Mouse (Mus musculus): ENCODE measurements around the gene Myh7. TPM values are rescaled to one million over a fixed set of nuclear protein-coding genes. Genes with fewer than 3 reads are reported as not detected.
"Not testable (repeated sequence)": the region's sequence is repeated elsewhere in the genome, so short reads cannot be mapped to it uniquely, and the experiment has no call there.

The Myh7 gene
- total RNA-seq, 2 experiments from 2014 or later = 4.4 to 7.4 TPM

DNA sequence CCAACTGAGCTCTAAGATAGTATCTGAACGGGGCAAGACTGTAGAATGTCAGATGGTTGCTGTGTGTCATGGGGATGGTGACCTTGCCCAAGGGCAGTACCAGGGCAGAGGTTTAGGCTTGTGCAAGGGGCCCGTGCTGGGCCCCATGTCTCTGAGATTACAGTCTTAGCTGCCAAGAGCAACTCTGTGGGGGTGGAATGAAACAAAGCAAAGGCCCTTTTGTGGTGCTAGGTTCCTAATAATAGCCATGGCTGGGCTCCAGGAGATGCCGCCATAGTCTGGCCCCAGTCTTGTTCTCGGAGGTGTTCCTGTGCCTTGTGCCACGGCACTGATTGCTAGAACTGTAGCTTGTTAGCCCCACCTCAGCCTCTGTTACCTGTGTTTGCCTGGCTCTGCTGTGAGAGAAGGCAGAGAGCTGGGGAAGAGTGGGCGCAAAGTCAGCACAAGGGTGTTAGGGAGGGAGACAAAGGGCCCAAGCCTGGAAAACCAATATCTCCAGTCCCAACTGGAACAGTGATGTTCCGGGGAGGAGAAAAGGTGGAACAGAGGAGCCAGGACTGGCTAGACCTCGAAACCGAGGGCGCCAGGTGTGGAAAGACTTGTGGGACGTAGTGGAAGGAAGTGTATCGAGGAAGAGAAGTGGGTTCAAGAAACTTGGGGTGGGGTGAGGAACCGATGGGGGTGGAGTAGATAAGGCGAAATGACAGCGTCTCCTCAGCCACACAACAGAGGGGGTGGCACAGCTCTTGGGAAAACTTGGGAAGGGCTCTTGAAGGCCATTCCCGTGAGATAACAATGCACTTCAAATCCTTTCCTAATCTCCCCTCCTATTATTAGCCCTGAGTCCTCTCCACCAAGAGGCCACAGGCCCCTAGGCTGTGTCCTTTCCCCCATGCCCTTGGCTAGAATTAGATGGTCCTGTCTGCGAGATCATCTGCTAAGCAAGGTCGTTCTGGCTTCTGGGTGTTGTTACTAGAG, 9.7 kb upstream of the Myh7 start:
- no peak for DNase-seq (ENCODE audit: low spot score in 2 of 2)

DNA sequence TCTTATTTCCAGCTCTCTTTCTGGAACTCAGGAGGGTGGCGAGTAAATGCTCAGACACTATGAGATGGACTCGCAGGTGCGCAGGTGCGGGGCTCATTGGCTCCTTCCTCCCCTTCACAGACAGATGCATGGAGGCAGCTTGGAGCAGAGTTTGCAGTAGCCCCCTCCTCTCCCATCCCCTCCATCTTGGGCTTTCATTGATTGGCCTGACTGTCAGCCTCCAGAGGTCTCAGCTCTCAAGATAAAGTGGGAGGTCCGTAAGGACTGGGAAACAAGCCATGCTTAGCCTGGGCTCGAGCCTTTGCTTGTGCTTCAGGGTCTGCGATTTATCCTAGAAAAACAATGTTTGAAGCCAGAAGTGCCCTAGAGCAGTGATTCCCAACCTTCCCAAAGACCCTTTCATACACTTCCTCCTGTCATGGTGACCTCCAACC, 8.3 kb upstream of the Myh7 start:
- DNase-seq (ENCODE audit: low spot score in 2 of 2) = no peak

DNA sequence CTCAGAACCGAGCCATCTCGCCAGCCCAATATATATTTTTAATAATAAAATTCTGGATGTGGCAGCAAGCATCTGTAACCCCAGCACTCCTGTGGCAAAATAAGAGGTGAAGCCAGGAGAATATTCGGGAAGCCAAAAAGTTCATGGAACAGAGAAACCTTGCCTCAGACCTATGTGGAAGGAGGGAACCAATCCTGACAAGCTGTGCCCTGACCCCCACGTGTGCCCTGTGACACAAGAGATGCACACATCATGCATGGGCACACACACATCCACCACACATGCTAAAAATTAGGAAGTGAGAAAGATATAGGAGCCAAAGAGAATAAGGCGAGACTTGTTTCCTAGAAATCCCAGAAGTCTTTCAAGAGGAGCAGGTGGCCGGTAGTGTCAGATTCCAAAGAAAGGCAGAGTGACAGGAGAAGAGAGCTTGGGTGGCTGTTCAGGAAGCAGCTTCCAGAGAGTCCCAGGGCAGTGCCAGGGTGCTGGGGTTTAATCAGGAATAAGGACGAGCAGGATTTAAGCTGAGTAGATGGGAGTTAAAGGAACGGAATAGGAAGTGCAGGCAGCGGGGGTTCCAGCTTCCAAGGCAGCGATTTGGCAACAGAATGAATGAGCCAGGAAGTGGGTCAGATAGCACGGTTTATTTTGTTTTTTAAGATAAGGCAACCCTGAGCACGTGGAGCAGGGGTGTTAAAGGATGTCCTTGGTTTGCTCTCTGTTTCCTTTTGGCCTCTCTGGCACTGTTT, 7.7 kb upstream of the Myh7 start:
- DNase-seq (ENCODE audit: low spot score in 2 of 2) = no peak

DNA sequence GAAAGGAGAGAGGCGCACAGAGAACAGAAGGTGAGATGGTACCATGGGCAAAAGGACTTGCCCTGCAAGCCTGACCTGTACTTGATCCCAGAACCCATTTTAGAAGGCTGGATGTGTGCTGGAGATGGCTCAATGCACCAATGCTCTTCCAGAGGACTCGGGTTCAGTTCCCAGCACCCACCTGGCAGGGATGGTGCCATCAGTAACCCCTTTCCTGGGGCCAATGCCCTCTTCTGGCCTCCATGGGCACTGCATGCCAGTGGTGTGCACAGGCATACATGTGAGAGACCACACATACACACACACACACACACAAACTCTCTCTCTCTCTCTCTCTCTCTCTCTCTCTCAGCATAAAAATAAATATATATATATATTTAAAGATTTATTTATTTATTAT, 7.0 kb upstream of the Myh7 start:
- no peak for DNase-seq (ENCODE audit: low spot score in 2 of 2)

DNA sequence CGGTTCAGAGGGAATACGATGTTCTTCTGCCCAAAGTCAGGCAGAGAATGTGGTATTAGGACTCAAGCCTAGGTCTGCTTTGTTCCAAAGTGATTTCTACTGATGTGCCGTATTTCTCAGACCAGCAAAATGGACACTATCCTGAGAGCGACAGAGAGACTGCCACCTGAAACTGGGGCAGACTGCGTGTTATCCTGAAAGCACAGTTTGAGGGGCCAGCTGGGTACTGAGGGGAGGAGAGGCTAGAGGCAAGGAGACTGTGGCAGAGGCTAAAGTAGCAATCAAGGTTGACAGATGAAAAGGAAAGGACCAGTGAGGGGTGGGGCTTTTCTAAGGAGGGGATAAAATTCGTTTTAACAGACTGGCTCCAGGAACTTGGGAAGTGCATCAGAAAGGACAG, 6.4 kb upstream of the Myh7 start:
- no peak for DNase-seq (ENCODE audit: low spot score in 2 of 2)

DNA sequence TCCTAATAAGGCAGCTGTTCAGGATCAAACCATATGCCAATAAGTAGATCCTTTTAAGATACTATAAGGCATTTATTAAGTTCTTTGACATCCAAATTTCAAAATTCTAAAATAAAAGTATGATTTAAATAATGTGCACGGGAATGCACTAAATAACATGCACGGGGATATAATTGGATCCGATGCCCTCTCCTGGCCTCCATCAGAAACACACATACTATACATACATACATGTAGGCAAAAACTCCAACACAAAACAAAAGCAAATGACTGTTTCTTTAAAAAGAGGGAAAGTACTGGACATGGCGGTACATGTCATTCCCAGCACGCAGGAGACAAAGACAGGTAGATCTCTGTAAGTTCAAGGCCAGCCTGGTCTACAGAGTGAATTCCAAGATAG, 5.4 kb upstream of the Myh7 start:
- DNase-seq (ENCODE audit: low spot score in 2 of 2) = not testable (repeated sequence)

DNA sequence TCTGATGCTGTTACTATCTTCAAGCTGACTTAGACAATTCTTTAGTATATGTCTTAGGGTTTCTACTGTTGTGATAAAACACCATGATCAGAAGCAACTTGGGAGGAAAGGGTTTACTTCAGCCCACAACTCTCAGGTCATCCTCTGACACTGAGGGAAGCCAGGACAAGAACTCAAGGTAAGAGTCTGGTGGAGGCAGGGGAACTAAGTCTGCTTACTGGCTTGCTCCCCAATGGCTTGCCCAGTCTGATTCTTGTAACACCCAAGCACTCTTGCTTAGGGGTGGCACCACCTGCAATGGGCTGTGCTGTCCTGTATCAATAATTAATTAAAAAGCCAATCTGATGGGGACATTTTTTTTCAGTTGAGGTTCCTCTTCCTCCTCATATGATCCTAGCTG, 4.3 kb upstream of the Myh7 start:
- no peak for DNase-seq (ENCODE audit: low spot score in 2 of 2)

DNA sequence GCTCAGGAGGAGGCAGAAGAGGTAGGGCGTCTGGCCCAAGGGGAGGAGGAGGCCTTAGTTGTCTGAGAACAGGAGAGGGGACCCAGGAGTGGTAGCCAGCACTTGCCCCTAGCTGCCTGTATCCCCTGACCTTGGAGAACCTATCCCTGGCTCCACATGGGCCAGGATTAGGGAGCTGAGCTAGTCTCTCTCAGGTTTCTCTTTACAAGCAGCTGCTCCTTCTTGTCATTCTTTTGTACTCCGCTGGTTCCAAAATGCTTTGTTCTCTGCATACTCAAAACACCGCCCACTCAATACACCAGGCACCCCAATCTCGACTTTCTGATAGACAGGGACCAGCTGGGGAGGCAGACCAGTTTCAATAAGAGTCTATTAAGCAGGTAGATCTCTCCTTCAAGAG, 2.9 kb upstream of the Myh7 start:
- no peak for DNase-seq (ENCODE audit: low spot score in 2 of 2)

DNA sequence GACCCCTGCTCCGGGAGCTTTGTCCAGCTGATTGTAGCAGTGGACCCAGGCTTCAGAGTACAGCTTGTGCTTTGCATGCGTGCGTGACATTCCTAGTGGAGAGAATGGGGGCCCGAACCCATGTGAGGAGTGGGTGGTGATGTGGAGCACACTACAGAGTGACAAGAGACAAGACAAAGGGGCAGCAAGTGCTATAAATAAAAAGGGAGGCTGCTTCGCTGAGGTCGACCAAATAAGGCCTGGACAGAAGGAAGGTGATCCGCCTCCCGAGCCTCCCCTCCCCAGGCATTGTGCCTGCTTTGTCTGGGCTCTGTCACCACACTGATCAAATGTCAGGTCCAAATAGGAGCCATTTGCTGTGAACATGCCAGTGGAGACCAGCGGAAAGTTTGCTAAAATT, 2.4 kb upstream of the Myh7 start:
- no peak for DNase-seq (ENCODE audit: low spot score in 2 of 2)

DNA sequence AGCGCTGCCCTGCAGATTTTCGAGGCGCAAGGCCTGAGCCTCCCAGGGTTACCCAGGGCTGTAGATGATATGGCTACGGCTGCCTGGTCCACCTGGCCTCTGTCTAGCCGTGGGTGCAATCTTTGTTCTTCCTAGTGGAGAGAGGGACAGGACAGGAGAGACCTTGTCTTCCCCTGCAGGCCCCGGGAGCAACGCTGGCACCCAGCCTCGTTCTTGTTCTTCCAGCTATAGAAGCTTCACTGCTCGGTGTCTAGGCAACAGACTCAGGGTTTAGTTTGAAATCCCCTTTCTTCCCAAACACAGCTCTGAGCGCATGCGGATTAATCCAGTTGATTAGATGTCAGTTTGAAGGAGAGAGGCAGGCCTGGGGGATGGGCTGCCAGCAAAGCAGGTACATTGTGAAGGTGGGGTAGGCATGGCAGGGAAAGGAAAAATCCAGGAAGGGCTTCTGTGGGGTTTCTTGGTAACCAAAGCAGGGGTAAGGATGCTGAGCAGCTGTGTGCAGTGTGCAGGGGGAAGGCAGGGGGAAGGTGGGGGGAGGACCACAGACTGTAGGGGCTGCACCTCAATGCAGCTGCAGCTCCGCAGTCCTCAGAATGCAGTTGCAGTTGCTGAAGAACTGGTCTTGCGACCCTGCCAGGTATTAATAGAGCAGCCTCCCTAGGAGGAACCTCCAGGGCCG, 1.2 kb upstream of the Myh7 start:
- peak; percentile 58 to 68 for DNase-seq (ENCODE audit: low spot score in 2 of 2)

DNA sequence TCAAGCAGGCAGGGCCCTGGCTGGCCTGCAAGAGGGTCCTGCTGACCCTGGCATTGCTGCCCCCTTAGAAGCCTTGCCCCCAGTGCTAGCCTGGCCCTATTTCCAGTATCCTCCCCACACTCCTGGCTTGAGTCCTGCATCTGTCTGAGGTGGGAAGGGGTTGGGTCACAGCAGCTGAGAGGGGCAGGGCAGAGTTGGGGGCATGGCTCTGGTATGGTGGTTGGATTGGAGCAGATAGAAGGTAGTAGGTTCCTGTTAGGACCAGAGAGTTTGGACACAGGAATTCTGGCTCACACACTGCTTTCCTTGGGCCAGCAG, 402 bp upstream of the Myh7 start:
- no peak for DNase-seq (ENCODE audit: low spot score in 2 of 2)

DNA sequence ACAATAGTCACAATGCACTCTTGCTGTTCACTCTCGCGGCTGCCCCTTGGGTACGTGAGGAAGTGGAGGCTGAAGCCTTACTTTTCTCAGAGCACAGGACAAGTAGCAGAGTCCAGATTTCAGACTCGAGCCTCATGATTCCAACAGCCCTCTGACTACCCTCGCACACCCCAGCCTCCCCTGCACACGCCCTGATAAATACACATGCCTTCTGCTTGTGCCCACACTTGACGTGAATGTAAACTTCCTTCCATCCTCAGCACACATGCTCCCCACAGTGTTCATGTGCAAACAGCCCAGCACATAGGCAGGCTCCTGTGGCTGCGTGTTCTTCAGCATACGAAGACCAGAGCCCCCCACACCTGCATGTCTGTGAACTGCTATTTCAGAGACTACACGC, 790 bp downstream of the Myh7 start:
- no peak for DNase-seq (ENCODE audit: low spot score in 2 of 2)

DNA sequence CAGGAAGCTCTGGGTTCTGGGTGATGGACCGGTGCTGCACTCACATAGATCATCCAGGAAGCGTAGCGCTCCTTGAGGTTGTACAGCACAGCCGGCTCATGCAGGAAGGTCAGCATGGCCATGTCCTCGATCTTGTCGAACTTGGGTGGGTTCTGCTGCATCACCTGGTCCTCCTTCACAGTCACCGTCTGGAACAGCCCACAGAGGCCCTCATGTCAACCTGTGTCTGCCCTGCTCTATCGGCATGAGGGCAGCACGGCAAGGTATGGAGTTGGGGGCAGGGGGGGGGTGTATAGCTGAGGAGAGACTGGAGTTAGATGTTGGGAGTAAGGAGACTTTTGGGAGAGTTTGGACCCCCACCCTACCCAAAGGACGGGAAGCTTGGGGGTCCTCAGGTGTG, 2.2 kb downstream of the Myh7 start:
- no peak for DNase-seq (ENCODE audit: low spot score in 2 of 2)

DNA sequence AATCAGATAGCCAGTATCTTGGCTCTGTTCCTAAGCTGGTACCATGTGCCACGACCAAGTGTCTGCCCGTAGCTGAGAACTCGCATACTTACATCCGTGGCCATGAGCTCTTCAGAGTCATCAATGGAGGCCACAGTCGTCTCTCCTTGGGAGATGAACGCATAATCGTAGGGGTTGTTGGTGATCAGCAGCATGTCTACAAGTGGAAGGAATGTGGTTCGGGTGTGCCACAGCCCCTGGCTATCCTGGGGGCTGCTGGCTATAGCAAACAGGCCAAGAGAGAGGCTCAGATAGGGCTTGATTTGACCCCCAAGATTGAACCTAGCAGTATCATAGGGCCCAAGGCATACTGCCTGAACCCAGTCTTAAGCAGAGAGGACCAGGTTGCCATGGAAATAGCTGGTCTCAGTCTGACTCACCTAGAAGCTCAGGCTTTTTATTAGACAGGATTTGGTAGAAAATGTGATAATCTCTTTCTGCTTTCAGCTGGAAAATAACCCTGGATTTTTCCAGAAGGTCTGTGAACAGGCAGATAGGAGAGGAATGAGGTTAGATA, 4.5 kb downstream of the Myh7 start:
- no peak for DNase-seq (ENCODE audit: low spot score in 2 of 2)

DNA sequence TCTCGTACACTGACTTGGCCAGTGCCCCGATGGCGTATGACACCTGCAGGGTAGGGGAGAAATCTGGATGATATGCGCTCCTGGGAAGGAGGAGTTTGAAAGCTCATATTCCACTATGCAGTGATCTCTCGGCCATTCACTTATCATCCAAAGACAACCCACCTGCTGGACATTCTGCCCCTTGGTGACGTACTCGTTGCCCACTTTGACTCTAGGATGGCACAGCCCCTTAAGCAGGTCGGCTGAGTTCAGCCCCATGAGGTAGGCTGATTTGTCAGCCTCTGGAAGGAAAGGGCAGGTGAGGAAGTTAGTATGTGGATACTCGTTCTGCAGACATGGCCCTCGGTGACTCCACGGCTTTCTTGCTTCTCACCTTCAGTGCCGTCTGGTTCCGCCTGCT, 5.5 kb downstream of the Myh7 start:
- DNase-seq (ENCODE audit: low spot score in 2 of 2) = no peak

DNA sequence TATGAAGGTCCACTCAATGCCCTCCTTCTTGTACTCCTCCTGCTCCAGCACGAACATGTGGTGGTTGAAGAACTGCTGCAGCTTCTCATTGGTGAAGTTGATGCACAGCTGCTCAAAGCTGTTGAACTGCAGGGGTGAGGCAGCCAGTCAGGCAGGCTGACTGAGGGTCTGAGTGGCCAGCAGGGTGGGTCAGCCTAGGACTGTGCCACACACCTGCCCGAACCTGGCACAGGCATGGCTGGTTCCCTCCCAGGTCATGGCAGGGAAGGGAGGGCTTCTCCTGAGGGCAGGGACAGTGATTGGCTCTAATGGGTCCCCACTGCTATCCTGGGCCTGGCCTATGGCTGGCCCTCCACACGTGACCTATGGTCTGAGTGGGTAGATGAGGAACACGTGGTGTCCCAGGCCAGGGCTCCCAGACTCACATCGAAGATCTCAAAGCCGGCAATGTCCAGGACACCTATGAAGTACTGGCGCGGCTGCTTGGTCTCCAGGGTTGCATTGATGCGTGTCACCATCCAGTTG, 6.0 kb downstream of the Myh7 start:
- DNase-seq (ENCODE audit: low spot score in 2 of 2) = not testable (repeated sequence)

DNA sequence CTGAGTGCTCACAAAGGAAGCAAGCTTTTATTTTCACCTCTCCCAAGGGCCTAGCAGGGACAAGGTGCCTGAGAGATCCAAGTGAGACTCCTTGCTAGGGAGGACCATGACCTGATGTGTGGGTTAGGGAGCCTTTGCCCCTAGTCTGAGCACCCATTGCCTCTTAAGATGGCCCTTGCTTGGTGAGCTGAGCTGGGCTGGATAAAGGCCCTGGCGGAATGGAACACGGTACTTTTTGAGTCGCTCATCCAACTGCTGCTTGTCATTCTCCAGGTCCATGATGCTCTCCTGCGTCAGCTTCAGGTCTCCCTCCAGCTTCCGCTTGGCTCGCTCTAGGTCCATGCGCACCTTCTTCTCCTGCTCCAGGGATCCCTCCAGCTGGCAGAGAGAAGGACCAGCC, 12.5 kb downstream of the Myh7 start:
- DNase-seq (ENCODE audit: low spot score in 2 of 2) = no peak

DNA sequence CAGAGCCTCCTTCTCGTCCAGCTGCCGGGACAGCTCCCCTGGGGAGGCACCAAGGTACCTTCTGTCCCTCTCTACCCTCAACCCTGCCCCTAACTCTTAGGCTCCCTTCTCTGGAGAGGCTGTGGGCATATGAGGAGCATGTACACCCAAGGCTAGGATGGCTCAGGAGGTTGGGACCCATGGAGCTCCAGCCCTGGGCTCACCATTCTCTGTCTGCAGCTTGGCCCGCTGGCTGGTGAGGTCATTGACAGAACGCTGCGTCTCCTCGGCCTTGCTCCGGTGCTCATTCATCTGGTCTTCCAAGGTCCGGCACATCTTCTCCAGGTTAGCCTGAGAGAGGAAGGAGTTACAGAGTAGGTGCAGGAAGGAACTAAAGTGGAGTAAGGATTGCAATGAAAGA, 15.8 kb downstream of the Myh7 start:
- no peak for DNase-seq (ENCODE audit: low spot score in 2 of 2)

DNA sequence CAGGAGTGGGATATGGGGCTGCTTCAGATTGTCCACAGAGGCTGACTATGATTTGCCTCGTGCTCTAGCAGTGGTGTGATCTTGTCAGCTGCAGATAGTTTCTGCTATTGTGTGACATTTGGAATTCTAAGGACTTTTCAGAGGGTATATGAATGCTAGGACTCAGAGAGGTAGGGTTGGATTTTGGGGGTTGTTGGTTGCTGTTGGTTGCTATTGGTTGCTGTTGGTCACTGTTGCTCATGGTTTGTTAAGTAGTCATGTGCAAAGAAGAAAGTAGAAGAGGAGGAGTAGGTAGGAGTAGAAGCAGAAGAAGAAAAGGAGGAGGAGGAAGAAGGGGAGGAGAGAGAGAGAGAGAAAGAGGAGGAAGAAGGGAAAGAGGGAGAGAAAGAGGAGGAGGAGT, 17.8 kb downstream of the Myh7 start, which contains the start of gene Gm17428:
Gene Gm17428, plus strand, starts transcription at position 301 of the 400 bp plus-strand sequence.
- DNase-seq (ENCODE audit: low spot score in 2 of 2) = no peak

DNA sequence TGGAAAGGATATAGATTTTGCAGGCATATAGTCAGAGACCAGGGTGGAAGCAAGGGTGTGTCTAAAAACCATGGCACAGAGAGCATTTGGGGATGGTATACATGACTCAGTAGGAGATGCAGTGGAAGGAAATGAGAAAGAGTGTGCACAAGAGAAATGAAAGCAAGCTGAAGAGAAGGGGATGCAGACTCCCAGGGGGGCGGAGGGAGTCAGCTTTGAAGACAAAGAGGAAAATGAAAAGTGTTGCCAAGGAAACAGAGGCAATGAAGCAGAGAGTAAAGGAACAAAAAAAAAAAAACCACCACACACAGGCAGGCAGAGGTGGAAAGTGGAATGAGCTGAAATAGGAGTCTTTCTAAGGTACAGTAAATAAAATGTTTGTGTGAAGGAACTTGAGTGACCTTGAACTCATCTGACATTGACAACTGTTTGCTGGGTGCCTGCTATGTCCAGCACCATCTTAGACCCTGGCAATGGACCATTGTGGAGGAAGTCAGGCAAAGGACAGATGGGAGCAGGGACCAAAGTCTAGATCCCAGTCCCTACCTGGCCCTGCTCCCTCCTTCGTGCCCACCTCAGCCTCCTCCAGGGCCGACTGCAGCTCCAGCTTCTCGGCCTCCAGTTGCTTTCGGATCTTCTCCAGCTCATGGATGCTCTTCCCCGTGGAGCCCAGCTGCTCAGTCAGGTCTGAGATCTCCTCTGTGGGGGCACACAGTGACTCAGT, 20.2 kb downstream of the Myh7 start:
- DNase-seq (ENCODE audit: low spot score in 2 of 2) = no peak

DNA sequence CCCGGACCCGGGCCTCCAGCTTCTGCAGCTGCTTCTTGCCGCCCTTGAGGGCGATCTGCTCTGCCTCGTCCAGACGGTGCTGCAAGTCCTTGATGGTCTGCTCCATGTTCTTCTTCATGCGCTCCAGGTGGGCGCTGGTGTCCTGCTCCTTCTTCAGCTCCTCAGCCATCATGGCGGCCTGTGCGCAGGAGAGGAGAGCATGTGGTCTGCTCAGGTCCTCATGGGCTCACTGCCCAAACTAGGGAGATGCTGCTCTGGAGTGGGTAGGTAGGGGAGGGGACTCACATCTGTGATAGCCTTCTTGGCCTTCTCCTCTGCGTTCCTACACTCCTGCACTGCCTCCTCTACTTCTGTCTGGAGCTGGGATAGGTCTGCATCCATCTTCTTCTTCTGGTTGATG, 21.6 kb downstream of the Myh7 start:
- not testable (repeated sequence) for DNase-seq (ENCODE audit: low spot score in 2 of 2)

All from layer of hippocampus, postnatal 10 days (tissue).